Mouse (Mus musculus): ENCODE data around the gene Cpxm1. TPM values are rescaled to one million over a fixed set of nuclear protein-coding genes. Genes with fewer than 3 reads are reported as not detected.
"Not testable (repeated sequence)": the region's sequence is repeated elsewhere in the genome, so short reads cannot be mapped to it uniquely, and the experiment has no call there.

Cpxm1 gene
- polyA plus RNA-seq, 1 experiment from 2014 or later = 56.7 TPM

- peaks cover 33% of the 10 kb centered on the region for H3K36me3 ChIP-seq
- DNase-seq (ENCODE audit: low spot score) = no peak
- no peak overlapping the region for H3K27ac ChIP-seq
- H3K4me1 ChIP-seq (replicated peaks) = peaks cover 2% of the 10 kb centered on the region
- H3K27me3 ChIP-seq (ENCODE audit: insufficient read depth, poor library complexity, severe bottlenecking) = no peaks in the 10 kb centered on the region
- no peak overlapping the region for H3K4me3 ChIP-seq
- WGBS = 87% methylated on average over 11 of the region's 11 CpGs
- no peaks in the 10 kb centered on the region for H3K9me3 ChIP-seq
These were observed 6.3 kb downstream of the Cpxm1 start for GRCm38 (mm10) chr2:130390993-130391625.

DNA sequence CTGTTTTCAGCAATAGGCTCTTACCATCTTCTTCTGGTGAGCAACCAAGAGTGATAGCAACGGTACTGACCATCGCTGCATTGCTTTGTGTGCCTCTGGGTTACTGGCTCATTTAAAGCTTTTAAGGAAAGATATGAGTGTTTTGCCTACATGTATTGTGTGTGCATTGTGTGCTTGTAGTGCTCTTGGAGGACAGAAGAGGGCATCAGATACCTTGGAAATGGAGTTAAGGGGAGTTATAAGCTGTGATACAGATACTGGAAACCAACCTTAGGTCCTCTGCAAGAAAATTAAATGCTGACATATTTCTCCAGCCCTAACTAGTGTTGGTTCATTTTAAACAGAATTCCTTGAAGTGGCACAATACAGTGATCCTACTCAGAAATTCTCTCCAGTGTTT, 8.6 kb downstream of the Cpxm1 start:
- no peaks in the 10 kb centered on the region for H3K9me3 ChIP-seq
- H3K27me3 ChIP-seq (ENCODE audit: insufficient read depth, poor library complexity, severe bottlenecking) = no peaks in the 10 kb centered on the region
- H3K36me3 ChIP-seq = peaks cover 21% of the 10 kb centered on the region
- no peak for DNase-seq (ENCODE audit: low spot score)
- no peak overlapping the region for H3K4me3 ChIP-seq
- 78% methylated on average over 2 of the region's 2 CpGs for WGBS
- no peak overlapping the region for H3K27ac ChIP-seq
- no peaks in the 10 kb centered on the region for H3K4me1 ChIP-seq (replicated peaks)

- Histone ChIP-seq H3K27me3 (ENCODE audit: insufficient read depth, poor library complexity, severe bottlenecking) (no peaks in the 10 kb centered on the region), H3K36me3 (peaks cover 6% of the 10 kb centered on the region; the same call in 1 of the 2 replicates), H3K9me3 (no peaks in the 10 kb centered on the region), H3K4me1 (replicated peaks) (no peaks in the 10 kb centered on the region), H3K27ac (no peak overlapping the region), H3K4me3 (no peak overlapping the region)
- no peak for DNase-seq (ENCODE audit: low spot score)
- WGBS = 69% methylated on average over 1 of the region's 1 CpGs
These were observed 11.2 kb downstream of the Cpxm1 start for GRCm38 (mm10) chr2:130386212-130386611.

DNA sequence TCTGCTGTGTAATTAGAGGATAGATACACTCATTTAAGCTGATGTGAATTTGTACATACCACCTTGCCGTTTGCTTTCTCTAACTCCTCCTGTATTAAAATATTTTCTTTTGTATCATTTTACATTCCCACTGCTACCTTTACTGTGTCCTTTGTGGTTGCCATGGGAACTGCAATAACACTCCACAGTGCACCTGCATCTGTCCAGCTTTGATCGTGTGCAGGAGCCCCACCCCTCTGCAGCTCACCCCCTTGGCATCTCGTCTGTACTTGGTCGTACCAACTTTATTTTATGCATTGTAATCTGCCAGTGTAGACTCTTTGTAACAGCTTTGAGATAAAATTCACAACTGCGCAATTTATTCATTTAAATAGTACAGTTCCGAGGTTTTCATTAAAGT, 13.5 kb downstream of the Cpxm1 start:
- DNase-seq (ENCODE audit: low spot score) = no peak
- Histone ChIP-seq H3K4me3 (no peak overlapping the region), H3K27ac (no peak overlapping the region), H3K36me3 (no peaks in the 10 kb centered on the region), H3K4me1 (replicated peaks) (no peaks in the 10 kb centered on the region), H3K9me3 (no peaks in the 10 kb centered on the region), H3K27me3 (ENCODE audit: insufficient read depth, poor library complexity, severe bottlenecking) (no peaks in the 10 kb centered on the region)
- WGBS = 84% methylated on average over 6 of the region's 6 CpGs

DNA sequence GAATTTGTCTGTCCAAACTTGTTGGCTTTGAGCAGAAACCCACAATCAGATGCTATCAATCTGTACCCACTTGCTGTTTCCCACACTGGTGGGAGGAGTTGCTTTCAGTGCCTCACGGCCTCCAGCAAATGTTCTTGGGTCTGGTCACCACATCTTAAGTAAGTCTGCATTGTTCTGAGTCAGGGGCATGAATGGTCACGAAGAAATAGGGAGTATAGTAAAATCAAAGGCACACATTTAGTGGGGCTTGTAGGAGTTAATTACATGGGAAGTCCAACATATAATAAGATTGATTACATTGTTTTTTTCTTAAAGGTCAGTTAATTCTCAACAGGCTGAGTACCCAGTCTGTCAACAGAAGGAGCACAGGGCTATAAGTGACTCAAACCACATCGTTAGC, 14.2 kb downstream of the Cpxm1 start:
- Histone ChIP-seq H3K4me3 (no peak overlapping the region), H3K9me3 (no peaks in the 10 kb centered on the region), H3K27ac (no peak overlapping the region), H3K36me3 (no peaks in the 10 kb centered on the region), H3K27me3 (ENCODE audit: insufficient read depth, poor library complexity, severe bottlenecking) (no peaks in the 10 kb centered on the region), H3K4me1 (replicated peaks) (no peaks in the 10 kb centered on the region)
- no peak for DNase-seq (ENCODE audit: low spot score)
- 62% methylated on average over 3 of the region's 3 CpGs for WGBS

DNA sequence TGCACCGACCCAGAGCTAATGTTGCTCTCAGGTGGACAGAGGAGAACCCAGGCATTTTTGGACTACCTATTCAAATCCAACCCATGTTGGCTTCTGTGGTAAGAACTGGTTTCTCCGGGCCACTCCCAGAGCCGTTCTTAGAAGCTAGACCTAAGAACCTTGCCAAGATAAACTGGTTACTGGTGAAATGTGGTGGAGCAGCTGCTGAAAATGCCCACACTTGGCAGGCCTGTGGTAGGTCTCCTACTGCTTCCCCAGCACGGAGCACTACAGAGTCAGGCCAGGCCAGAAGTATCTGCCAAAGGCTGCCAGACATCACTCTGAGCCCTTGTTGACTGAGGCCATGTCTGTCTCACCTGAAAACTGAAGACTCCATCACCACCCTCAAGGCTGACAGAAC, 22.4 kb downstream of the Cpxm1 start:
- H3K27me3 ChIP-seq (ENCODE audit: insufficient read depth, poor library complexity, severe bottlenecking) = peaks cover 4% of the 10 kb centered on the region; the same call in 1 of the 2 replicates
- no peak for DNase-seq (ENCODE audit: low spot score)
- no peak overlapping the region for H3K27ac ChIP-seq
- no peak overlapping the region for H3K4me3 ChIP-seq
- peaks cover 8% of the 10 kb centered on the region for H3K4me1 ChIP-seq (replicated peaks)
- 80% methylated on average over 4 of the region's 4 CpGs for WGBS
- no peaks in the 10 kb centered on the region for H3K9me3 ChIP-seq
- no peaks in the 10 kb centered on the region for H3K36me3 ChIP-seq

- Histone ChIP-seq H3K27me3 (ENCODE audit: insufficient read depth, poor library complexity, severe bottlenecking) (peaks cover 11% of the 10 kb centered on the region; the same call in 1 of the 2 replicates), H3K4me1 (replicated peaks) (peaks cover 12% of the 10 kb centered on the region)
- H3K36me3 ChIP-seq; H3K27ac ChIP-seq; H3K9me3 ChIP-seq; H3K4me3 ChIP-seq; DNase-seq (ENCODE audit: low spot score): not testable (repeated sequence)
- WGBS = 61% methylated on average over 1 of the region's 1 CpGs
These were observed 24.3 kb downstream of the Cpxm1 start for GRCm38 (mm10) chr2:130373026-130373425.

DNA sequence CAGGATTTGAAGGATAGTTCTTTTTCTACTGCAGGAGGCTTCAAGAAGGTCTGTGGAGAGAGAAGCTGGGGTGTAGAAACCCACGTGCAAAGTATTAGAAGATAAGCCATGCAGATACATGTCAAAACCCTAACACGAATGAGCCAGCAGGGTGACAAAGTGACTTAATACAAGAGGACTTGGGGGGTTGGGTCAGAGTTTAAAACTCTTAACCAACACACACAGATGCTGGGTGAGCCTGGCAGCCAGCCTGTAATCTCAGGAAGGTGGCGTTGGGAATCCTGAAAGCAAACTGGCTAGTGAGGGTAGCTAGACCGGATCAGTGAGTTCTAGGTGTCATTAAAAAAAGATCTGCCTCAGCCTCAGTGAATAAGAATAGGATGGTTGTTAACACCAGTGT, 30.0 kb downstream of the Cpxm1 start:
- Histone ChIP-seq H3K4me3 (no peak overlapping the region), H3K27me3 (ENCODE audit: insufficient read depth, poor library complexity, severe bottlenecking) (peaks cover 52% of the 10 kb centered on the region), H3K36me3 (no peaks in the 10 kb centered on the region), H3K27ac (no peak overlapping the region), H3K9me3 (no peaks in the 10 kb centered on the region), H3K4me1 (replicated peaks) (peaks cover 28% of the 10 kb centered on the region)
- WGBS = 75% methylated on average over 4 of the region's 4 CpGs
- no peak for DNase-seq (ENCODE audit: low spot score)

GRCm38 (mm10) chr2:130365211-130366094, 31.9 kb downstream of the Cpxm1 start:
- Histone ChIP-seq H3K9me3 (no peaks in the 10 kb centered on the region), H3K27ac (peak overlapping the region; percentile 5; the same call in 1 of the 2 replicates), H3K36me3 (no peaks in the 10 kb centered on the region), H3K4me3 (peak overlapping the region; percentile 51), H3K27me3 (ENCODE audit: insufficient read depth, poor library complexity, severe bottlenecking) (peaks cover 71% of the 10 kb centered on the region), H3K4me1 (replicated peaks) (peaks cover 34% of the 10 kb centered on the region)
- 8% methylated on average over 30 of the region's 30 CpGs for WGBS
- peak; percentile 43 for DNase-seq (ENCODE audit: low spot score)

DNA sequence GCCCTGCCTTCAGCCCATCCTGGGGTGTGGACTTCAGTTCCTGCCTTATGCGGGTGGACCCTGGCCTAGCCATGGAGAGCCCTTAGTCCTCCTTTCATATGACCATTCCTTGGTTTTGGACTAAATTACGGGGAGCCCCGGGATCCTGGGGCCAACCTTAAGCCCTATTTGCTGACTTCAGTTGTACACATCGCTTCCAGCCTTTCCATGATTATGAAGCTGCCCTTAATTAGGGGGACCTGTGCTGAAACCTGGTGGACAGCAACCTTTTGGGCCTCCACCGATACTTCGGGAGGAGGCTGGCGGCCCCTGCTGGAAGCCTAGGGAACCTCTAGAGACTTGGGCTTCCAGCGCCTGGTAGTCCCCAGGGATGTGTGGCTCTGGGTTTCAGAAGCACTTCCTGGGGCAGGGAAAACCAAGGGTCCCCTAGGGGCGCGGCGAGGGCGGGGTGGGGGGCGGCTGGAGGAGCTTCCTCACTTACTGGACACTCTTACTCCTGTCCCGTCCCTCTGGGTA, 34.8 kb downstream of the Cpxm1 start:
- H3K27me3 ChIP-seq (ENCODE audit: insufficient read depth, poor library complexity, severe bottlenecking) = peaks cover 93% of the 10 kb centered on the region
- H3K4me3 ChIP-seq = peak overlapping the region; percentile 34; the same call in 1 of the 2 replicates
- 2% methylated on average over 14 of the region's 14 CpGs for WGBS
- no peaks in the 10 kb centered on the region for H3K36me3 ChIP-seq
- H3K27ac ChIP-seq = 0 out of 2 replicates have a peak overlapping the region, but pooled peaks have one; percentile 2
- no peaks in the 10 kb centered on the region for H3K9me3 ChIP-seq
- DNase-seq (ENCODE audit: low spot score) = peak; percentile 64
- H3K4me1 ChIP-seq (replicated peaks) = peaks cover 25% of the 10 kb centered on the region

GRCm38 (mm10) chr2:130358852-130359251, 38.5 kb downstream of the Cpxm1 start:
- no peak overlapping the region for H3K4me3 ChIP-seq
- peaks cover 14% of the 10 kb centered on the region for H3K4me1 ChIP-seq (replicated peaks)
- no peak for DNase-seq (ENCODE audit: low spot score)
- peaks cover 62% of the 10 kb centered on the region for H3K27me3 ChIP-seq (ENCODE audit: insufficient read depth, poor library complexity, severe bottlenecking)
- H3K36me3 ChIP-seq = no peaks in the 10 kb centered on the region
- WGBS = 23% methylated on average over 5 of the region's 5 CpGs
- H3K9me3 ChIP-seq = no peaks in the 10 kb centered on the region
- H3K27ac ChIP-seq = no peak overlapping the region

- H3K9me3 ChIP-seq = no peaks in the 10 kb centered on the region
- no peak overlapping the region for H3K27ac ChIP-seq
- no peak overlapping the region for H3K4me3 ChIP-seq
- peaks cover 11% of the 10 kb centered on the region for H3K4me1 ChIP-seq (replicated peaks)
- no peak for DNase-seq (ENCODE audit: low spot score)
- WGBS = 91% methylated on average over 5 of the region's 5 CpGs
- peaks cover 49% of the 10 kb centered on the region for H3K27me3 ChIP-seq (ENCODE audit: insufficient read depth, poor library complexity, severe bottlenecking)
- no peaks in the 10 kb centered on the region for H3K36me3 ChIP-seq
These were observed 39.8 kb downstream of the Cpxm1 start for GRCm38 (mm10) chr2:130357551-130357950.

- Histone ChIP-seq H3K27me3 (ENCODE audit: insufficient read depth, poor library complexity, severe bottlenecking) (peaks cover 15% of the 10 kb centered on the region), H3K4me3 (no peak overlapping the region), H3K4me1 (replicated peaks) (peaks cover 5% of the 10 kb centered on the region; the same call in 1 of the 2 replicates), H3K27ac (no peak overlapping the region), H3K9me3 (no peaks in the 10 kb centered on the region), H3K36me3 (no peaks in the 10 kb centered on the region)
- DNase-seq (ENCODE audit: low spot score) = no peak
- 64% methylated on average over 3 of the region's 3 CpGs for WGBS
These were observed 43.5 kb downstream of the Cpxm1 start for GRCm38 (mm10) chr2:130353889-130354288.
